9 mouse cellular contexts compared by ENCODE assay signal in genomic region chr5:125102907-125103306, GRCm38 (mm10).
A peak's percentile ranks its signal among the peaks of the same experiment; 100 is the strongest.
DNase-seq lines count a peak whose midpoint lies in the region; ATAC-seq and TF ChIP-seq lines count a peak whose summit lies in the region.
"Had no signal": no experiment of that assay in that cellular context is flagged by ENCODE, and none has a peak within 500 bp of the region (broad histone marks: within the 10 kb centered on the region; RNA-seq: fewer than 3 reads in every experiment).

No protein-coding gene starts in this region.

- 26% methylated on average over 7 of the region's 7 CpGs for WGBS in heart, embryonic 15.5 days
- 22% methylated on average over 7 of the region's 7 CpGs for WGBS in limb, embryonic 14.5 days

- H3K9ac ChIP-seq in heart, embryonic 15.5 days = no peak overlapping the region
- no peak overlapping the region for H3K9ac ChIP-seq in limb, embryonic 14.5 days (ENCODE audit: low read depth, low read length, severe bottlenecking)

- peaks cover 41% of the 10 kb centered on the region for H3K4me1 ChIP-seq in heart, embryonic 15.5 days (replicated peaks)
- peaks cover 17% of the 10 kb centered on the region for H3K4me1 ChIP-seq in limb, embryonic 14.5 days (ENCODE audit: control insufficient read depth, insufficient read depth, low read length)

- DNase-seq in heart, postnatal 10 days = no peak
- peak; percentile 77 for DNase-seq in right cerebral cortex, postnatal 4 days
- DNase-seq in right cerebral cortex, postnatal 36 days (ENCODE audit: low spot score in 2 of 2) = no peak
- peak; percentile 58 for DNase-seq in limb, embryonic 14.5 days (ENCODE audit: low spot score)
- no peak for DNase-seq in ovary, postnatal 10 days (ENCODE audit: low spot score)
- no peak for DNase-seq in left cerebral cortex, adult 2 months (ENCODE audit: extremely low spot score in 1 of 2, low spot score in 2 of 2)

- peak overlapping the region; percentile 43 for H3K27ac ChIP-seq in heart, embryonic 15.5 days
- H3K27ac ChIP-seq in limb, embryonic 14.5 days (replicated peaks; ENCODE audit: low read depth, low read length) = peak overlapping the region; percentile 39
- no peak overlapping the region for H3K27ac ChIP-seq in left cerebral cortex, adult 2 months

- TF ChIP-seq POLR2A in limb, embryonic 14.5 days (IDR thresholded peaks at IDR 0.05; ENCODE audit: borderline replicate concordance, extremely low read depth, insufficient read depth, insufficient read length) = no peak

- no peak overlapping the region for H3K4me3 ChIP-seq in heart, embryonic 15.5 days
- H3K4me3 ChIP-seq in limb, embryonic 14.5 days (replicated peaks; ENCODE audit: low read length) = no peak overlapping the region
- H3K4me3 ChIP-seq in left cerebral cortex, adult 2 months = no peak overlapping the region

- peaks cover 39% of the 10 kb centered on the region; the same call in 1 of the 2 replicates for H3K36me3 ChIP-seq in heart, embryonic 15.5 days
- H3K36me3 ChIP-seq in limb, embryonic 14.5 days (ENCODE audit: control insufficient read depth, insufficient read depth, low read length) = peaks cover 87% of the 10 kb centered on the region

- ATAC-seq in heart, embryonic 15.5 days (replicated peaks; ENCODE audit: insufficient number of reproducible peaks, insufficient read depth, low FRiP score, low read depth) = peak; percentile 15; the same call in 1 of the 2 replicates
- ATAC-seq in limb, embryonic 14.5 days (ENCODE audit: low FRiP score, low read depth) = peak; percentile 67; the same call in 1 of the 2 replicates
- ATAC-seq in megakaryocyte, adult 5-6 weeks (ENCODE audit: poor library complexity, severe bottlenecking) = no peak

- no peak overlapping the region for H3K4me2 ChIP-seq in heart, embryonic 15.5 days
- H3K4me2 ChIP-seq in limb, embryonic 14.5 days (replicated peaks; ENCODE audit: low read depth, low read length, severe bottlenecking) = no peak overlapping the region

- TF ChIP-seq CTCF in left cerebral cortex, adult 2 months (IDR thresholded peaks at IDR 0.05) = no peak

- intact Hi-C loops in heart, postnatal 10 days (cut with DNase I) = loop anchor here (10.0 kb wide), 1 partner anchor 158 kb away; no protein-coding TSS in a partner anchor
- intact Hi-C loops in left cerebral cortex, adult 2 months (cut with DNase I) = no loop called here

- no peaks in the 10 kb centered on the region for H3K27me3 ChIP-seq in heart, embryonic 15.5 days
- H3K27me3 ChIP-seq in limb, embryonic 14.5 days (ENCODE audit: control insufficient read depth, insufficient read depth, low read length) = no peaks in the 10 kb centered on the region
- H3K27me3 ChIP-seq: CH12.LX had no signal

- H3K9me3 ChIP-seq in heart, embryonic 15.5 days (replicated peaks) = no peaks in the 10 kb centered on the region
- no peaks in the 10 kb centered on the region for H3K9me3 ChIP-seq in limb, embryonic 14.5 days (ENCODE audit: control insufficient read depth, low read length)

Comparison
In these comparisons a context has a peak if more than half of its experiments do, and no peak if none do; other contexts are left out.
1. DNase-seq: peak in right cerebral cortex, postnatal 4 days (single experiment) and limb, embryonic 14.5 days (single experiment); none in heart, postnatal 10 days (0 of 2), right cerebral cortex, postnatal 36 days (0 of 2), ovary, postnatal 10 days (single experiment) and left cerebral cortex, adult 2 months (0 of 2).